Mouse (Mus musculus) activated CD4-positive, CD25-positive, alpha-beta regulatory T cell, adult 4 months (primary cell): ENCODE results near the gene Sspo. TPM values are rescaled to one million over a fixed set of nuclear protein-coding genes. Genes with fewer than 3 reads are reported as not detected.

Experiments used
- ATAC-seq: one replicate; pipeline ENCODE4 v1.8.0; 2017
- polyA plus RNA-seq, 2 experiments: library from polyadenylated mRNA; unstranded; fragments of 100-300 nt; shearing (Covaris generic); gene quantifications; one replicate each; pipeline ENCODE4 v1.2.1; 2017

Sspo gene
- under 1 TPM; 0.04 to 0.55 TPM for polyA plus RNA-seq

GRCm38 (mm10) chr6:48447929-48448328 lies at the start of gene Sspo:
Gene Sspo, plus strand, starts transcription at chr6:48448229.
- ATAC-seq: no peak

GRCm38 (mm10) chr6:48399906-48400305 lies 48.1 kb upstream of the Sspo start:
- no peak for ATAC-seq

- no peak for ATAC-seq
Measured at GRCm38 (mm10) chr6:48404071-48404470, 44.0 kb upstream of the Sspo start.

GRCm38 (mm10) chr6:48409726-48410343 lies 38.2 kb upstream of the Sspo start:
- ATAC-seq: no peak

- ATAC-seq: no peak
Measured at GRCm38 (mm10) chr6:48410551-48410950, 37.5 kb upstream of the Sspo start.

GRCm38 (mm10) chr6:48411193-48412092 lies 36.6 kb upstream of the Sspo start:
- no peak for ATAC-seq

GRCm38 (mm10) chr6:48412147-48412546 lies 35.9 kb upstream of the Sspo start:
- ATAC-seq: no peak

- no peak for ATAC-seq
Measured at GRCm38 (mm10) chr6:48412662-48413061, 35.4 kb upstream of the Sspo start.

- ATAC-seq: no peak
Measured at GRCm38 (mm10) chr6:48413081-48413480, 34.9 kb upstream of the Sspo start.

GRCm38 (mm10) chr6:48414886-48415285 lies 33.1 kb upstream of the Sspo start:
- ATAC-seq: no peak

GRCm38 (mm10) chr6:48415636-48416035 lies 32.4 kb upstream of the Sspo start:
- ATAC-seq: no peak

- no peak for ATAC-seq
Measured at GRCm38 (mm10) chr6:48416486-48416885, 31.5 kb upstream of the Sspo start.

- no peak for ATAC-seq
Measured at GRCm38 (mm10) chr6:48420647-48421046, 27.4 kb upstream of the Sspo start.

- no peak for ATAC-seq
Measured at GRCm38 (mm10) chr6:48423336-48423735, 24.7 kb upstream of the Sspo start.

GRCm38 (mm10) chr6:48424074-48424473 lies 24.0 kb upstream of the Sspo start:
- no peak for ATAC-seq

- no peak for ATAC-seq
Measured at GRCm38 (mm10) chr6:48426956-48427355, 21.1 kb upstream of the Sspo start.

- ATAC-seq: no peak
Measured at GRCm38 (mm10) chr6:48428769-48429557, 19.1 kb upstream of the Sspo start.

- ATAC-seq: no peak
Measured at GRCm38 (mm10) chr6:48430748-48431147, 17.3 kb upstream of the Sspo start.

GRCm38 (mm10) chr6:48432893-48433816 lies 14.9 kb upstream of the Sspo start:
- no peak for ATAC-seq

GRCm38 (mm10) chr6:48434651-48435050 lies 13.4 kb upstream of the Sspo start:
- ATAC-seq: no peak

GRCm38 (mm10) chr6:48435111-48435510 lies 12.9 kb upstream of the Sspo start:
- ATAC-seq: no peak
